Mouse (Mus musculus) liver, postnatal 0 days (tissue): Measurements from ENCODE around the gene Tbc1d14.

Experiments
- CTCF ChIP-seq: sonication (generic); IDR thresholded peaks from 2 replicates; pipeline ENCODE4 v1.5.1; 2016; ENCODE audit warnings: antibody characterized with exemption, low read depth
- EP300 ChIP-seq: IDR thresholded peaks from 2 replicates; pipeline ENCODE4 v1.6.1; 2016; ENCODE audit warnings: antibody characterized with exemption, low read depth, mild to moderate bottlenecking

DNA sequence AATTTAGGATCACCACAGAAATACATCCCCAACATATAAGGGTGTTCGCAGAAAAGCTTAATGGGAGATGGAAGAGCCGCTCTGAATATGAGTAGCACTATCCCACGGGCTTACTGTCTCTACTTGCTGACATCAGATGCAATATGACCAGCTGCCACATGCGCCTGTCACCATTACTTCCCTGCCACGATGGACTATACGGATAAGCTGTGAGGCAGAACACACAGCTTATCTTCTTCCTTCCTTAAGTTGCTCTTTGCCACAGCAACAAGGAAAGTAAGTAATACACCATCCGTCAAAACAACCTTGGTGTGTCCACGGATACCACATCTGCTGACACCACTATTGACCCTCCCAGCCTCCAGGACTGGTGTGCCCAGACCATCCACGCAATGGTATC, 28.5 kb downstream of the Tbc1d14 start:
- TF ChIP-seq CTCF (no peak), EP300 (peak; percentile 65)
